Mouse (Mus musculus) lung, postnatal 0 days (tissue): Measurements from ENCODE around the gene Btbd11.

Experiments
- CTCF ChIP-seq: IDR thresholded peaks from 2 replicates; pipeline ENCODE4 v1.5.1; 2016; ENCODE audit warnings: antibody characterized with exemption, mild to moderate bottlenecking
- EP300 ChIP-seq: IDR thresholded peaks from 2 replicates; pipeline ENCODE4 v1.6.1; 2016; ENCODE audit warnings: antibody characterized with exemption, mild to moderate bottlenecking, control low read depth

DNA sequence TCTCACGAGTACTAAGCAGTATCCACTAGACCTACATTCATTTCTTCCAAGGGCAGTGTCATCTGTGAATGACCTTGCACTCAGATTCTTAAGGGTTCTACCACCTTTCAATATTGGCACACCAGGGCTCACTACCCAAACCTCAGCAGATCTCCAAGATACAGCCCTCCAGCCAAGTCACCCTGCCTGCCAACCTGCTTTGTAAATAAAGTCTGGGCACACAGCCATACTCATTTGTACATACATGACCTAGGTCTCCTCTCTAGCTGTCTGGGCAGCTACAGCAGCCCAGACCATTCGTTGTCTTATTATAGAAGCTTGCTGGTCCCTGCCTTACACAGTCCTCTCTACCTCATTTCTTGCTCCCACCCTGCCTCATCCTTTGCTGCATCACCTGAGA, 15.3 kb upstream of the Btbd11 start:
- TF ChIP-seq CTCF (no peak), EP300 (no peak)
